Mouse (Mus musculus): ENCODE results near the gene Cpe. TPM values are rescaled to one million over a fixed set of nuclear protein-coding genes. Genes with fewer than 3 reads are reported as not detected.

The Cpe gene
- polyA plus RNA-seq, 1 experiment from 2014 or later: 3.9 TPM

GRCm38 (mm10) chr8:64632169-64632568 is 60.7 kb downstream of the Cpe start:
- Histone ChIP-seq H3K27ac (replicated peaks) (no peak overlapping the region), H3K4me3 (replicated peaks) (no peak overlapping the region), H3K4me2 (no peak overlapping the region), H3K27me3 (no peaks in the 10 kb centered on the region), H3K4me1 (replicated peaks) (no peaks in the 10 kb centered on the region), H3K36me3 (replicated peaks) (no peaks in the 10 kb centered on the region), H3K9ac (no peak overlapping the region), H3K9me3 (replicated peaks) (no peaks in the 10 kb centered on the region)
- no peak for ATAC-seq (ENCODE audit: insufficient read depth)
- 58% methylated on average over 4 of the region's 4 CpGs for WGBS (ENCODE audit: insufficient replicate concordance)

DNA sequence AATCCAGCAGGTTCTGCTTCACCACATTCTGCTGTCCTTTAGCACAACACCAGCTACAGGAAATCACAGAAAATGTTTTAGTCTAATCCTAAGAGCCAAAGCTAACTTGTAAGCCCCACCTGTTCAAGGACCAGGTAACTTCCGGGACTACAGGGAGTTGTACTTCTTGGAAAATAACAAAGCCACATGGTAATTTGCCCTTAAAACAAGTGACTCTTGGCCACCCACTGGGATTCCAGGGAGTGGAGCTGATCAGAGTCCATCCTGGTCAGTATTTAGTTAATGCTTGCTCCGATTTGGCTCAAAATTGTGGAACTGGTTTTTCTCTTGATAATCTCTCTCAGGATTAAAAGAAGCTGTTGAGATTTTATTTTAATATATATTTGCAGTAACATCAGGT is 61.1 kb downstream of the Cpe start:
- Histone ChIP-seq H3K27me3 (no peaks in the 10 kb centered on the region), H3K9ac (no peak overlapping the region), H3K4me3 (replicated peaks) (no peak overlapping the region), H3K27ac (replicated peaks) (no peak overlapping the region), H3K9me3 (replicated peaks) (no peaks in the 10 kb centered on the region), H3K4me1 (replicated peaks) (no peaks in the 10 kb centered on the region), H3K36me3 (replicated peaks) (no peaks in the 10 kb centered on the region), H3K4me2 (no peak overlapping the region)
- 53% methylated on average over 2 of the region's 2 CpGs for WGBS (ENCODE audit: insufficient replicate concordance)
- ATAC-seq (ENCODE audit: insufficient read depth): no peak

DNA sequence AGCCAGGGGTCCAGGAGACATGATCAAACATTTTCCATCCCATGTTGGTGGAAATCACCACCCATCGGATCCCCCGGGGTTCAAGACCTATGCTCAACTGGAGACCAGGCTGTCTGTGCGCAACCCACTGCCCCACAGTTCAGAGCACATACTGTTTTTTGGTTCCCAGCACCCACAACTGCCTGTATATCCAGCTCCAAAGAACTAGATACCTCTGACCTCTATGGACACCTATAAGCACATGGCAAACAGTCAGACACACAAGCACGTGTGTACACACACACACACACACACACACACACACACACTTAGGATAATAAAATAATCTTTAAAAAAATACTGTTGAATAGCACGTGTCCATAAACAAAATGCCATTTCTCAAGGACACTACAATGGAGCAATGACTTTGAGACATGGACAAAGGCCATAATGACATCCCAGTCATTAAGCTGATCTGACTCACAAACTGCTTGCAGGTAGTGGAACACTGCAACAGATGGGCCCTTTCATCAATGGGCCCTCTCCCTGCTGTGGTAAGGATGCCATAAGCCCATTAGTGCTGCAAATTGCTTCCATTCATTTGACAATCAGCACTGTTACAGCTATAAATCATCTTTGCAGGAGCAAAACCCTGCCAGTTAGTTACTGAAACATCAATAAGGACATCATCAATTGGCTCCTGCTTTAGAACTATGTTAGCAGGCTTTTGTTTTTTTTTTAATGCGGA is 63.7 kb downstream of the Cpe start:
- Histone ChIP-seq H3K4me3 (replicated peaks) (no peak overlapping the region), H3K9ac (no peak overlapping the region), H3K36me3 (replicated peaks) (no peaks in the 10 kb centered on the region), H3K9me3 (replicated peaks) (no peaks in the 10 kb centered on the region), H3K4me1 (replicated peaks) (no peaks in the 10 kb centered on the region), H3K27me3 (no peaks in the 10 kb centered on the region), H3K27ac (replicated peaks) (no peak overlapping the region), H3K4me2 (no peak overlapping the region)
- 73% methylated on average over 6 of the region's 6 CpGs for WGBS (ENCODE audit: insufficient replicate concordance)
- no peak for ATAC-seq (ENCODE audit: insufficient read depth)

- Histone ChIP-seq H3K4me1 (replicated peaks) (no peaks in the 10 kb centered on the region), H3K9me3 (replicated peaks) (no peaks in the 10 kb centered on the region), H3K9ac (no peak overlapping the region), H3K4me2 (no peak overlapping the region), H3K27me3 (no peaks in the 10 kb centered on the region), H3K4me3 (replicated peaks) (no peak overlapping the region), H3K36me3 (replicated peaks) (no peaks in the 10 kb centered on the region), H3K27ac (replicated peaks) (no peak overlapping the region)
- whole genome bisulfite sequencing (ENCODE audit: insufficient replicate concordance): 47% methylated on average over 6 of the region's 6 CpGs
- no peak for ATAC-seq (ENCODE audit: insufficient read depth)
These were observed 64.8 kb downstream of the Cpe start for GRCm38 (mm10) chr8:64628039-64628438.

DNA sequence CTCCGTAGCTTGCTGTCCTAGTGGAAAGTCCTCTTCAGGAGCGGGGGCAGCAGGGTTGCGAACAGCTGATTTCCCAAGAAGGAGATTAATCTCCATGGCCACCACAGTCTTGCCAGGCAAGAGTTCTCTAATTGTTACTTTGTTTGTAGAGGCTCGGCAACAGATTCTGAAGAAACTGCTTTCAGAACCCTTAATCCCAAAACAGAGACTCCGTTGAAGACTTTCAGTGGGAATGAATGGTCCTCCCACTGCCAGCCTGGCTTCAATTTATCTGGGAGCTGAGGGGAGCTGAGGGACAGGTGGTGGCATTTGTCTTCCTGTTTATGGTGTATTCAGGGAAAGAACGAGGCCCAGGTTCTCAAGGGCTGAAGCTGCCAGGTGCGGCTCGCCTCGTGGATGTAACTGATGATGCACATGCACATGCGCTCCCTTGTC is 68.2 kb downstream of the Cpe start:
- Histone ChIP-seq H3K9ac (no peak overlapping the region), H3K27ac (replicated peaks) (no peak overlapping the region), H3K27me3 (no peaks in the 10 kb centered on the region), H3K36me3 (replicated peaks) (no peaks in the 10 kb centered on the region), H3K4me1 (replicated peaks) (no peaks in the 10 kb centered on the region), H3K4me3 (replicated peaks) (no peak overlapping the region), H3K9me3 (replicated peaks) (no peaks in the 10 kb centered on the region), H3K4me2 (no peak overlapping the region)
- 65% methylated on average over 10 of the region's 10 CpGs for WGBS (ENCODE audit: insufficient replicate concordance)
- no peak for ATAC-seq (ENCODE audit: insufficient read depth)

GRCm38 (mm10) chr8:64620365-64621150 is 72.3 kb downstream of the Cpe start:
- 0 out of 2 replicates have a peak, but pooled peaks have one; percentile 31 for ATAC-seq (ENCODE audit: insufficient read depth)
- Histone ChIP-seq H3K9ac (no peak overlapping the region), H3K4me2 (no peak overlapping the region), H3K27ac (replicated peaks) (no peak overlapping the region), H3K9me3 (replicated peaks) (no peaks in the 10 kb centered on the region), H3K36me3 (replicated peaks) (no peaks in the 10 kb centered on the region), H3K27me3 (no peaks in the 10 kb centered on the region), H3K4me1 (replicated peaks) (no peaks in the 10 kb centered on the region), H3K4me3 (replicated peaks) (no peak overlapping the region)
- 38% methylated on average over 7 of the region's 7 CpGs for WGBS (ENCODE audit: insufficient replicate concordance)

DNA sequence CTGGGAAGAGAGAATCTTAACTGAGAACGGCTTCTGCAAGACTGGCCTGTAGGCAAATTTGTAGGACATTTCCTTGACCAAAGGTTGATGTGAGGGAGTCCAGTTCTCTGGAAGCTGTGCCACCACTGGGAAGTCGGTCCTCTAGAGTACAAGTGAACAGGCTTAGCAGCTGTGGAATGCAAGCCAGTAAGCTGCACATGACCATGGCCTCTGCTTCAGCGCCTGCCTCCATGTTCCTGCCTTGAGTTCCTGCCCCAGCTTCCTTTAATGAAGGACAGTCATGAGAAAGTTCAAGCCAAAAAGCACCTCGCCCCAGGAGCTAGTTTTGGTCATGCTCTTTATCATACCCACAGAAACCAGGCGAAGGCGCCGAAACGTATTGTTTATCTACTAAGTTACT is 73.2 kb downstream of the Cpe start:
- no peak overlapping the region for H3K9ac ChIP-seq
- H3K4me2 ChIP-seq: no peak overlapping the region
- H3K9me3 ChIP-seq (replicated peaks): no peaks in the 10 kb centered on the region
- WGBS (ENCODE audit: insufficient replicate concordance): 63% methylated on average over 8 of the region's 8 CpGs
- no peak overlapping the region for H3K4me3 ChIP-seq (replicated peaks)
- H3K27ac ChIP-seq (replicated peaks): no peak overlapping the region
- H3K36me3 ChIP-seq (replicated peaks): no peaks in the 10 kb centered on the region
- no peak for ATAC-seq (ENCODE audit: insufficient read depth)
- no peaks in the 10 kb centered on the region for H3K4me1 ChIP-seq (replicated peaks)
- no peaks in the 10 kb centered on the region for H3K27me3 ChIP-seq

GRCm38 (mm10) chr8:64618618-64619017 is 74.2 kb downstream of the Cpe start:
- no peak overlapping the region for H3K9ac ChIP-seq
- H3K36me3 ChIP-seq (replicated peaks): no peaks in the 10 kb centered on the region
- H3K27me3 ChIP-seq: no peaks in the 10 kb centered on the region
- H3K4me3 ChIP-seq (replicated peaks): no peak overlapping the region
- H3K27ac ChIP-seq (replicated peaks): no peak overlapping the region
- no peaks in the 10 kb centered on the region for H3K9me3 ChIP-seq (replicated peaks)
- no peak for ATAC-seq (ENCODE audit: insufficient read depth)
- no peaks in the 10 kb centered on the region for H3K4me1 ChIP-seq (replicated peaks)
- no peak overlapping the region for H3K4me2 ChIP-seq
- 41% methylated on average over 11 of the region's 11 CpGs for WGBS (ENCODE audit: insufficient replicate concordance)

DNA sequence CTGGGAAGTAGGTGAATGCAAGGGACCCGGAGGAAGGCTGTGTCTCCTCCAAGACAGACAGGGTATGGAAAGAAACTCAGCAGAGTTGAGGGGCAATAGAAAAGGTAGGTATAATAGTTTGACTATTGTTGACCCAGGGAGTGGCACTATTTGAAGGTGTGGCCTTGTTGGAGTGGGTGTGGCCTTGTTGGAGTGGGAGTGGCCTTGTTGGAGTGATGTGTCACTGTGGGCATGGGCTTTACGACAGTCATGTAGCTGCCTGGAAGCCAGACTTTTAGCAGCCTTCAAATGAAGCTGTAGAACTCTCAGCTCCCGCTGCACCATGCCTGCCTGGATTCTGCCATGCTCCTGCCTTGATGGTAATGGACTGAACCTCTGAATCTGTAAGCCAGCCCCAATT is 76.3 kb downstream of the Cpe start:
- no peak overlapping the region for H3K4me3 ChIP-seq (replicated peaks)
- no peak overlapping the region for H3K27ac ChIP-seq (replicated peaks)
- H3K27me3 ChIP-seq: no peaks in the 10 kb centered on the region
- no peaks in the 10 kb centered on the region for H3K9me3 ChIP-seq (replicated peaks)
- WGBS (ENCODE audit: insufficient replicate concordance): 50% methylated on average over 3 of the region's 3 CpGs
- H3K36me3 ChIP-seq (replicated peaks): no peaks in the 10 kb centered on the region
- no peak for ATAC-seq (ENCODE audit: insufficient read depth)
- no peaks in the 10 kb centered on the region for H3K4me1 ChIP-seq (replicated peaks)
- no peak overlapping the region for H3K9ac ChIP-seq
- H3K4me2 ChIP-seq: no peak overlapping the region

GRCm38 (mm10) chr8:64615459-64615858 is 77.4 kb downstream of the Cpe start:
- Histone ChIP-seq H3K36me3 (replicated peaks) (no peaks in the 10 kb centered on the region), H3K4me3 (replicated peaks) (no peak overlapping the region), H3K4me2 (no peak overlapping the region), H3K4me1 (replicated peaks) (no peaks in the 10 kb centered on the region), H3K27ac (replicated peaks) (no peak overlapping the region), H3K9me3 (replicated peaks) (no peaks in the 10 kb centered on the region), H3K9ac (no peak overlapping the region), H3K27me3 (no peaks in the 10 kb centered on the region)
- ATAC-seq (ENCODE audit: insufficient read depth): no peak
- 48% methylated on average over 4 of the region's 4 CpGs for WGBS (ENCODE audit: insufficient replicate concordance)

GRCm38 (mm10) chr8:64613663-64614062 is 79.2 kb downstream of the Cpe start:
- WGBS (ENCODE audit: insufficient replicate concordance): 62% methylated on average over 5 of the region's 5 CpGs
- Histone ChIP-seq H3K9ac (no peak overlapping the region), H3K27ac (replicated peaks) (no peak overlapping the region), H3K4me3 (replicated peaks) (no peak overlapping the region), H3K9me3 (replicated peaks) (no peaks in the 10 kb centered on the region), H3K4me1 (replicated peaks) (no peaks in the 10 kb centered on the region), H3K4me2 (no peak overlapping the region), H3K36me3 (replicated peaks) (no peaks in the 10 kb centered on the region), H3K27me3 (no peaks in the 10 kb centered on the region)
- ATAC-seq (ENCODE audit: insufficient read depth): no peak

Measured in liver, embryonic 15.5 days (tissue).